ENCODE assay signal across 7 mouse cellular contexts in the genomic region with DNA sequence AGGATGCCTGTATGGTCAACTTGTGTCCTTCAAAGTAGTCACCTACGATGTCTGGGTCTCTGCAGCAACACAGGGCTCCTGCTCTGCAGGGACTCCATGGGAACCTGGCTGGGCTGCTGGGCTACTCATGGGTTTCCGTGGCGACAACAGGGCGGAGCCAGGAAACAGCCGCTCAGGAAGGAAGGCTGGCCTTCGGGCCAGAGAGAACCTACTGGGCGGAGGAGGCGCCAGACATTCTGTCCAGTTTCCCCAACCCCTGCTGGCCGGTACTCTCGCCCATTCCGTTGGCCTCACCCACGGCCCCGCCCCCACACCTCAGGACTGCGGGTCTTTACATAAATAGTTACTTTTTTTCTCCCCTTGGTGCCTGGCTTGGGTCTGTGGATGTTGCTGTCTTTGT. TPM values are rescaled to one million over a fixed set of nuclear protein-coding genes. Genes with fewer than 3 reads are reported as not detected.
DNase-seq lines count a peak whose midpoint lies in the region; ATAC-seq and TF ChIP-seq lines count a peak whose summit lies in the region.

No protein-coding gene starts in this region.

- DNase-seq in adrenal gland, adult 18-20 months (ENCODE audit: low spot score in 2 of 2): peak; percentile 57 to 66
- peak; percentile 68 to 78 for DNase-seq in cerebellum, postnatal 10 days
- peak; percentile 71 for DNase-seq in gastrocnemius, postnatal 14 days
- DNase-seq in liver, adult 2 months (ENCODE audit: extremely low read depth, low read depth, low spot score): peak; percentile 17

- 5% methylated on average over 14 of the region's 14 CpGs for WGBS in hindbrain, embryonic 16.5 days
- 8% methylated on average over 14 of the region's 14 CpGs for WGBS in liver, adult 2 months
- 5% methylated on average over 14 of the region's 14 CpGs for WGBS in midbrain, embryonic 15.5 days

- 0 out of 2 replicates have a peak, but pooled peaks have one; percentile 9 for TF ChIP-seq CTCF in liver, adult 2 months (IDR thresholded peaks at IDR 0.05; ENCODE audit: low read depth, low read length)

- H3K4me1 ChIP-seq in hindbrain, embryonic 16.5 days (ENCODE audit: control insufficient read depth, insufficient read depth, low read depth, low read length): peaks cover 20% of the 10 kb centered on the region
- peaks cover 6% of the 10 kb centered on the region; the same call in 1 of the 2 replicates for H3K4me1 ChIP-seq in liver, adult 2 months (ENCODE audit: control insufficient read depth, insufficient read depth, low read length)
- H3K4me1 ChIP-seq in midbrain, embryonic 15.5 days: peaks cover 23% of the 10 kb centered on the region

- no peak for TF ChIP-seq POLR2A in liver, adult 2 months (IDR thresholded peaks at IDR 0.05; ENCODE audit: extremely low read depth, insufficient read depth, low read length)

- intact Hi-C loops in gastrocnemius, postnatal 14 days (cut with DNase I; ENCODE audit: low total_unique reads): no loop called here

- H3K4me3 ChIP-seq in hindbrain, embryonic 16.5 days (ENCODE audit: low read length): no peak overlapping the region
- no peak overlapping the region for H3K4me3 ChIP-seq in liver, adult 2 months (ENCODE audit: insufficient read depth, low read depth, low read length)
- H3K4me3 ChIP-seq in midbrain, embryonic 15.5 days: no peak overlapping the region

- H3K9me3 ChIP-seq in hindbrain, embryonic 16.5 days (ENCODE audit: control insufficient read depth, low read length): no peaks in the 10 kb centered on the region
- H3K9me3 ChIP-seq in midbrain, embryonic 15.5 days: no peaks in the 10 kb centered on the region

- H3K4me2 ChIP-seq in hindbrain, embryonic 16.5 days (ENCODE audit: low read length): peak overlapping the region; percentile 45
- peak overlapping the region; percentile 38 for H3K4me2 ChIP-seq in midbrain, embryonic 15.5 days

- peak; percentile 41; the same call in 1 of the 2 replicates for ATAC-seq in hindbrain, embryonic 16.5 days
- ATAC-seq in midbrain, embryonic 15.5 days (replicated peaks): no peak
- no peak for ATAC-seq in erythroid progenitor cell, adult 5-6 weeks (replicated peaks; ENCODE audit: low FRiP score, poor library complexity, severe bottlenecking)

- H3K36me3 ChIP-seq in hindbrain, embryonic 16.5 days (ENCODE audit: control insufficient read depth, insufficient read depth, low read length): no peaks in the 10 kb centered on the region
- H3K36me3 ChIP-seq in liver, adult 2 months (ENCODE audit: control insufficient read depth, insufficient read depth, low read length): no peaks in the 10 kb centered on the region
- H3K36me3 ChIP-seq in midbrain, embryonic 15.5 days (replicated peaks): no peaks in the 10 kb centered on the region

- peak overlapping the region; percentile 29; the same call in 1 of the 2 replicates for H3K9ac ChIP-seq in hindbrain, embryonic 16.5 days (ENCODE audit: low read depth, low read length)
- no peak overlapping the region for H3K9ac ChIP-seq in liver, adult 2 months (ENCODE audit: low read depth, low read length)
- no peak overlapping the region for H3K9ac ChIP-seq in midbrain, embryonic 15.5 days

- no peak overlapping the region for H3K27ac ChIP-seq in hindbrain, embryonic 16.5 days (ENCODE audit: low read depth, low read length)
- H3K27ac ChIP-seq in liver, adult 2 months (replicated peaks; ENCODE audit: insufficient read depth, low read depth, low read length): peak overlapping the region; percentile 62
- no peak overlapping the region for H3K27ac ChIP-seq in midbrain, embryonic 15.5 days

- H3K27me3 ChIP-seq in hindbrain, embryonic 16.5 days (replicated peaks; ENCODE audit: control insufficient read depth, insufficient read depth, low read length): peaks cover 23% of the 10 kb centered on the region
- peaks cover 10% of the 10 kb centered on the region for H3K27me3 ChIP-seq in liver, adult 2 months (ENCODE audit: control insufficient read depth, insufficient read depth, low read length)
- H3K27me3 ChIP-seq in midbrain, embryonic 15.5 days (replicated peaks): peaks cover 38% of the 10 kb centered on the region

- H3K79me2 ChIP-seq in liver, adult 2 months (ENCODE audit: control insufficient read depth, insufficient read depth, low read length): peaks cover 4% of the 10 kb centered on the region; the same call in 1 of the 2 replicates

RNA-seq across cellular contexts. Expression of a gene that starts 4.0 kb away (rescaled TPM):
- total RNA-seq in adrenal gland, adult 18-20 months (2021): 10 to 100 TPM; 25.7 to 41.7 TPM
- 10 to 100 TPM; 27.3 to 28.0 TPM for total RNA-seq in gastrocnemius, postnatal 14 days (2021)
- polyA plus RNA-seq in hindbrain, embryonic 16.5 days (2015; fragmentation: Nextera tagmentation; extraction: Ambion mirVana): 18.0 TPM in 2 replicates
- total RNA-seq in liver, adult 2 months (2014; rRNA removed): 1.4 and 2.9 TPM in 2 replicates
- polyA plus RNA-seq in liver, adult 2 months (2012; rRNA removed): 8.0 and 9.8 TPM in 2 replicates
- 18.3 and 19.7 TPM in 2 replicates for polyA plus RNA-seq in midbrain, embryonic 15.5 days (2015; fragmentation: Nextera tagmentation; extraction: Ambion mirVana)
- not detected in 2 replicates for total RNA-seq in erythroid progenitor cell, adult 5-6 weeks (2015; ENCODE audit: low replicate concordance)
- total RNA-seq in erythroid progenitor cell, adult 5-6 weeks (2017; ENCODE audit: low replicate concordance): not detected in 2 replicates

RNA-seq across cellular contexts. Expression of a gene that starts 4.7 kb away (rescaled TPM):
- 1 to 10 TPM; 8.7 to 8.9 TPM for total RNA-seq in adrenal gland, adult 18-20 months (2021)
- 1 to 10 TPM; 4.2 to 6.0 TPM for total RNA-seq in gastrocnemius, postnatal 14 days (2021)
- 47.7 and 50.0 TPM in 2 replicates for polyA plus RNA-seq in hindbrain, embryonic 16.5 days (2015; fragmentation: Nextera tagmentation; extraction: Ambion mirVana)
- 1.1 and 1.4 TPM in 2 replicates for total RNA-seq in liver, adult 2 months (2014; rRNA removed)
- polyA plus RNA-seq in liver, adult 2 months (2012; rRNA removed): 1.8 and 2.8 TPM in 2 replicates
- polyA plus RNA-seq in midbrain, embryonic 15.5 days (2015; fragmentation: Nextera tagmentation; extraction: Ambion mirVana): 52.2 and 54.5 TPM in 2 replicates
- 2.2 TPM in 1 of 2 replicates, not detected in the other for total RNA-seq in erythroid progenitor cell, adult 5-6 weeks (2015; ENCODE audit: low replicate concordance)
- total RNA-seq in erythroid progenitor cell, adult 5-6 weeks (2017; ENCODE audit: low replicate concordance): 1.9 TPM in 1 of 2 replicates, not detected in the other

RNA-seq across cellular contexts. Expression of a gene that starts 18.3 kb away (rescaled TPM):
- 10 to 100 TPM; 18.8 to 22.5 TPM for total RNA-seq in adrenal gland, adult 18-20 months (2021)
- total RNA-seq in gastrocnemius, postnatal 14 days (2021): 1 to 10 TPM; 5.1 to 6.5 TPM
- 68.9 and 71.9 TPM in 2 replicates for polyA plus RNA-seq in hindbrain, embryonic 16.5 days (2015; fragmentation: Nextera tagmentation; extraction: Ambion mirVana)
- total RNA-seq in liver, adult 2 months (2014; rRNA removed): 1.5 and 3.2 TPM in 2 replicates
- polyA plus RNA-seq in liver, adult 2 months (2012; rRNA removed): 4.5 and 7.8 TPM in 2 replicates
- 65.4 and 67.3 TPM in 2 replicates for polyA plus RNA-seq in midbrain, embryonic 15.5 days (2015; fragmentation: Nextera tagmentation; extraction: Ambion mirVana)
- total RNA-seq in erythroid progenitor cell, adult 5-6 weeks (2015; ENCODE audit: low replicate concordance): 84.0 and 98.9 TPM in 2 replicates
- total RNA-seq in erythroid progenitor cell, adult 5-6 weeks (2017; ENCODE audit: low replicate concordance): 17.1 and 33.1 TPM in 2 replicates

RNA-seq across cellular contexts. Expression of a gene that starts 18.6 kb away (rescaled TPM):
- total RNA-seq in adrenal gland, adult 18-20 months (2021): under 1 TPM in 1 of 2 experiments, not detected in 1; 0.42 TPM
- not detected for total RNA-seq in gastrocnemius, postnatal 14 days (2021)
- polyA plus RNA-seq in hindbrain, embryonic 16.5 days (2015; fragmentation: Nextera tagmentation; extraction: Ambion mirVana): not detected in 2 replicates
- not detected in 2 replicates for total RNA-seq in liver, adult 2 months (2014; rRNA removed)
- not detected in 2 replicates for polyA plus RNA-seq in liver, adult 2 months (2012; rRNA removed)
- not detected in 2 replicates for polyA plus RNA-seq in midbrain, embryonic 15.5 days (2015; fragmentation: Nextera tagmentation; extraction: Ambion mirVana)
- total RNA-seq in erythroid progenitor cell, adult 5-6 weeks (2015; ENCODE audit: low replicate concordance): not detected in 2 replicates
- total RNA-seq in erythroid progenitor cell, adult 5-6 weeks (2017; ENCODE audit: low replicate concordance): not detected in 2 replicates

RNA-seq across cellular contexts. Expression of a gene that starts 22.8 kb away (rescaled TPM):
- not detected for total RNA-seq in adrenal gland, adult 18-20 months (2021)
- total RNA-seq in gastrocnemius, postnatal 14 days (2021): not detected
- not detected in 2 replicates for polyA plus RNA-seq in hindbrain, embryonic 16.5 days (2015; fragmentation: Nextera tagmentation; extraction: Ambion mirVana)
- total RNA-seq in liver, adult 2 months (2014; rRNA removed): not detected in 2 replicates
- polyA plus RNA-seq in liver, adult 2 months (2012; rRNA removed): not detected in 2 replicates
- polyA plus RNA-seq in midbrain, embryonic 15.5 days (2015; fragmentation: Nextera tagmentation; extraction: Ambion mirVana): not detected in 2 replicates
- total RNA-seq in erythroid progenitor cell, adult 5-6 weeks (2015; ENCODE audit: low replicate concordance): not detected in 2 replicates
- not detected in 2 replicates for total RNA-seq in erythroid progenitor cell, adult 5-6 weeks (2017; ENCODE audit: low replicate concordance)

Comparison
In these comparisons a context has a peak if more than half of its experiments do, and no peak if none do; other contexts are left out.
1. DNase-seq: peak in every context shown above with its lines; median percentile 73 in cerebellum, postnatal 10 days; 71 in gastrocnemius, postnatal 14 days; 62 in adrenal gland, adult 18-20 months; 17 in liver, adult 2 months.